Mouse (Mus musculus) cerebellum, adult 2 months (tissue): ENCODE measurements around the gene Gm29427. TPM values are rescaled to one million over a fixed set of nuclear protein-coding genes. Genes with fewer than 3 reads are reported as not detected.

Source experiments
- DNase-seq, 2 experiments: peaks; one replicate each; pipeline ENCODE4 v3.0.0; 2021
- H3K27ac ChIP-seq: fragments of 200-500 bp; 2 replicates; pipeline ENCODE4 v1.5.1; 2012; ENCODE audit warnings: low read length, control low read depth, inconsistent platforms; ENCODE audit not compliant: insufficient read depth
- H3K27me3 ChIP-seq: fragments of 200-500 bp; 2 replicates; pipeline ENCODE4 v1.6.1; 2012; ENCODE audit warnings: inconsistent platforms, mild to moderate bottlenecking, low read length, moderate library complexity; ENCODE audit not compliant: control insufficient read depth, insufficient read depth
- H3K4me1 ChIP-seq: fragments of 200-500 bp; 2 replicates; pipeline ENCODE4 v1.6.1; 2011; ENCODE audit warnings: low read length; ENCODE audit not compliant: control insufficient read depth, insufficient read depth
- H3K4me3 ChIP-seq: fragments of 200-500 bp; replicated peaks from 2 replicates; pipeline ENCODE3; 2011; ENCODE audit warnings: mild to moderate bottlenecking, low read depth, low read length, control low read depth; ENCODE audit not compliant: insufficient read depth
- CTCF ChIP-seq: fragments of 200-500 bp; IDR thresholded peaks from 2 replicates; pipeline ENCODE4 v1.5.1; 2011; ENCODE audit warnings: low read depth, mild to moderate bottlenecking, control low read depth, low read length, moderate library complexity, borderline replicate concordance; ENCODE audit not compliant: insufficient read depth
- POLR2A ChIP-seq: fragments of 200-500 bp; IDR thresholded peaks from 2 replicates; pipeline ENCODE4 v1.6.1; 2011; ENCODE audit warnings: low read length, control low read depth, borderline replicate concordance; ENCODE audit not compliant: insufficient read depth
- WGBS: fragments of 180-500 bp; shearing (Covaris S2); methylation state at CpG from one replicate; pipeline ENCODE4 v1.1.7; 2018; 5-methylcytosine and 5-hydroxymethylcytosine counted together
- polyA plus RNA-seq: library from polyadenylated mRNA; depleted of rRNA; stranded (reverse); fragments of >200 nt; gene quantifications from 2 replicates; pipeline ENCODE4 v1.2.3, GENCODE M21; 2012

The Gm29427 gene
- polyA plus RNA-seq, 1 experiment = not detected

DNA sequence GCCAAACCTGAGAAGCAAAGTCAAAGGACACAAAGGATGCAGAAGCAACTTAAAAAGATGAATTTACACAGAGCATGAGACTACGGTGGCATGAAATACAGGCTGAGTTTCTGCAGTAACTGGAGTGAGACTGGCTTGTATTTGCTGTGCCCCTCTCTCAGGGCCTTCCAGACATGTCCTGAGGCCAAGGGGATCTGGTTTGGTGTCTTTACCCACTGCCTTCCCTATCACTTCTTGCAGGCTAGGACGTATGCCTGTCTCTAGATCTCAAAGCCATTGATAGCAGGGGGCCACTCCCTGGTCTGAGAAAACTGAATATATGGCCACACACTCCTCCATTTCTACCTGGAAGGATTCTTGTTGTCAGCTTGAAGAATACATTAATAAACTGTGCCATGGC is 28.6 kb upstream of the Gm29427 start:
- TF ChIP-seq POLR2A (no peak), CTCF (no peak)
- 86% methylated on average over 2 of the region's 2 CpGs for WGBS
- DNase-seq = no peak
- Histone ChIP-seq H3K27me3 (no peaks in the 10 kb centered on the region), H3K4me1 (peaks cover 12% of the 10 kb centered on the region), H3K27ac (no peak overlapping the region), H3K4me3 (no peak overlapping the region)

- no peak for TF ChIP-seq POLR2A
- no peak for TF ChIP-seq CTCF
- Histone ChIP-seq H3K27ac (no peak overlapping the region), H3K27me3 (no peaks in the 10 kb centered on the region), H3K4me3 (no peak overlapping the region), H3K4me1 (peaks cover 12% of the 10 kb centered on the region)
- no peak for DNase-seq
- 100% methylated on average over 1 of the region's 1 CpGs for WGBS
Observed at GRCm38 (mm10) chr1:130743775-130744174, 28.2 kb upstream of the Gm29427 start.

DNA sequence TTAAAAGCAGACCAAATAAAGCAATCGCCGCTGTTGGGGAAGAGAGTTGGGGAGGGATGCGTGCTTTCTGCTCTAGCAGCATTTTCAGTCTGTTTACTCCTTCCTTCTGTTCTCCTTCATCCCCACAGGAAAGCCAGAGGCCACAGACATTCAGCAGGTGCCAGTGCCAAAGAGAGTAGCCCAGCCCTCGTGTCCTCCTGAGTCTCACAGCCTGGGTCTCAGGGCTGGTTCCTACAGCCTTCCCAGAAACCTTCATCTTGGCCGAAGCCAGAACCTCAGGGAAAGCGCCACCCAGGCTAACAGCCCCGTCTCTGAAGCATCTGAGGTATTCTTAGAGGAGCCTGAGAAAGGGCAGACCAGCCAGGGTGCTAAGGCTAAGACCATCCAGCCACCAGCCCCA is 26.6 kb upstream of the Gm29427 start:
- peaks cover 12% of the 10 kb centered on the region for H3K4me1 ChIP-seq
- 91% methylated on average over 7 of the region's 7 CpGs for WGBS
- H3K4me3 ChIP-seq = no peak overlapping the region
- H3K27ac ChIP-seq = no peak overlapping the region
- H3K27me3 ChIP-seq = no peaks in the 10 kb centered on the region
- DNase-seq = no peak
- TF ChIP-seq CTCF = no peak
- no peak for TF ChIP-seq POLR2A

- peak in 1 of 2 experiments; percentile 23 for DNase-seq
- Histone ChIP-seq H3K4me1 (peaks cover 12% of the 10 kb centered on the region), H3K27ac (no peak overlapping the region), H3K4me3 (no peak overlapping the region), H3K27me3 (no peaks in the 10 kb centered on the region)
- TF ChIP-seq POLR2A (no peak), CTCF (no peak)
- WGBS = 41% methylated on average over 15 of the region's 15 CpGs
Observed at GRCm38 (mm10) chr1:130740781-130741720, 25.5 kb upstream of the Gm29427 start.

DNA sequence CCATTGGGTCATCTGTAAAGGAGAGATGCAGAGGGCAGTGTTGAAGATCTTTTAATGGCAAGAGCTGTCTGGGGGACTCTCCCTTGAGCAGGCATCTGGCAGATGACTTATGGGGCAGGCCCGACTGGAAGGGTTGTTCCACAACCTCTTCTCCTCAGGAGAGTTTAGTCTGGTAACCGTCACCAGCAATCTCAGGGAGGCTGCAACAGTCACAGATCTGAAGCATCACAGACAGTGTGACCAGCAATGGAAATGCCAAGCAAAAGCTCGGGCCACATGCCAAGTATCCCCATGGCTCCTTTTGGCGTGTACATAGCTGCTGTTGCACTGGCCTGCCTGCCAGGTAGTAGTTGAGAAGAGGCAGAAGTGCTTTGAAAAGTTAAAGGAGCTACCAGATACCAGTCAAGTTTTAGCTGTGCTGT is 24.6 kb upstream of the Gm29427 start:
- DNase-seq = peak; percentile 74 to 82
- H3K27me3 ChIP-seq = no peaks in the 10 kb centered on the region
- no peak overlapping the region for H3K4me3 ChIP-seq
- H3K4me1 ChIP-seq = peaks cover 12% of the 10 kb centered on the region
- H3K27ac ChIP-seq = no peak overlapping the region
- TF ChIP-seq CTCF (no peak), POLR2A (no peak)
- 10% methylated on average over 4 of the region's 4 CpGs for WGBS

GRCm38 (mm10) chr1:130739636-130740035 is 24.0 kb upstream of the Gm29427 start:
- Histone ChIP-seq H3K4me1 (peaks cover 12% of the 10 kb centered on the region), H3K27ac (no peak overlapping the region), H3K4me3 (no peak overlapping the region), H3K27me3 (no peaks in the 10 kb centered on the region)
- 91% methylated on average over 3 of the region's 3 CpGs for WGBS
- no peak for DNase-seq
- TF ChIP-seq CTCF = no peak
- TF ChIP-seq POLR2A = no peak

DNA sequence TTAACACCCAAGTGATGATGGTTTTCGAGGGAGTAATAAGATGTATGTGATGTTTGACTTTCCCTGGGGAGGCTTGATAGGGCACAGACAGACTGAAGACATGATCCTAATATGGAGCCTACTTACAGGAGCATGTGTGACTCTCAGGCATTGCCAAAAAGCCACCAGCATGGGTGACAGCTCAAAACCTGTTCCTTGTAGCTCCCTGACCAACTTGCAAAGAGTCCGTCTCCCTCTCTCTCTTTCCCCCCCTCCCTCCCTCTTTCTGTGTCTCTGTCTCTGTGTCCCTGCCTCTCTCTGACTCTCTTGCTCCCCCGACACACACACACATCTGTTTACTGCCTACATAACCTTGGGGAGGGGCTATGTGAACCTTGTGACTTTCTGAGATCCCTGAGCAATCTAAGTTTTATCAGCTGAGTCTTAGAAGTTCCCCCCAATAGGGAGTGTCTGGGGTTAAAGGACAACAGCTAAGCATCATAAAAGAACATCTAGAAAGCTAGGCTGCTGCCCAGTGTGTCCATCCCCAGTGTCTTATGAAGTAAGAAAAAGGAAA is 23.0 kb upstream of the Gm29427 start:
- Histone ChIP-seq H3K4me3 (no peak overlapping the region), H3K27me3 (no peaks in the 10 kb centered on the region), H3K4me1 (peaks cover 12% of the 10 kb centered on the region), H3K27ac (no peak overlapping the region)
- TF ChIP-seq CTCF (no peak), POLR2A (no peak)
- DNase-seq = no peak
- WGBS = 89% methylated on average over 3 of the region's 3 CpGs

DNA sequence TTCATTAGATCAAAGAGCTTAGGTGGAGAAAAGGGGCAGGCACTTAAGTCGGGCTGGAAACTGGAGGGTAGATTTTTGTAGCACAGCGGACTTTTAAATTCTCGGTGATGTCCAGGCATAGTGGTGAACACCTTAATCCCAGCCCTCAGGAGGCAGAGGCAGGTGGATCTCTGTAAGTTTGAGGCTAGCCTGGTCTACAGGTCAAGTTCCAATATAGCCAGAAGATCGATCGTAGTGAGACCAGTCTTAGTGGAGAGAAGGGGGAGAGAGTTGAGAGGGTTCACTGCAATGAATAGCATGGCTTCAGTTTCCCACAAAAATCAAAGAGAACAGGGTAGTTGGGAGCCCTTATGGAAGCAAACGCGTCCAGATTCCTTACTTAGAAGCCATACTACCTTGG is 22.3 kb upstream of the Gm29427 start:
- TF ChIP-seq CTCF (no peak), POLR2A (no peak)
- Histone ChIP-seq H3K27ac (no peak overlapping the region), H3K4me3 (no peak overlapping the region), H3K27me3 (no peaks in the 10 kb centered on the region), H3K4me1 (peaks cover 12% of the 10 kb centered on the region)
- no peak for DNase-seq
- WGBS = 93% methylated on average over 7 of the region's 7 CpGs
